Mouse (Mus musculus): ENCODE measurements around the gene Ndufs2.

Ndufs2 gene

DNA sequence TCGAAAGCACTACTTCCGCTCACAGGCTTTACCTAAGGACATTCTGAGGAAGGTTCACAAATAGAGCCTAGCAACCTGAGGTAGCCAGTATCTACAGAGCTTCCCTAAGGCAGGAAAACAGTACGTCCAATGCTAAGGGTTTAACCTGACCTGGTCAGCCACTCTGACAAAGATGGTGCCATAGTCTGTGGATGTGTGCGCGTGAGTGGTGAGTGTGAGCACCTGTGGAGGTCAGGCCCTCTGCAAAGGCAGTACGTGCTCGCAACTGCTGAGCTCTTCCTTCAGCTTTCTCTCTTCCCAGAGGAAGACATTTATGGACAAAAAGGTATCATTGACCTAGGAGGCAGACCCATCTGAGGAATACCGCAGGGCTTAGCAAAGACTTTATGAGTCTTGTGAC is 27.2 kb upstream of the Ndufs2 start:
- no peak for DNase-seq

DNA sequence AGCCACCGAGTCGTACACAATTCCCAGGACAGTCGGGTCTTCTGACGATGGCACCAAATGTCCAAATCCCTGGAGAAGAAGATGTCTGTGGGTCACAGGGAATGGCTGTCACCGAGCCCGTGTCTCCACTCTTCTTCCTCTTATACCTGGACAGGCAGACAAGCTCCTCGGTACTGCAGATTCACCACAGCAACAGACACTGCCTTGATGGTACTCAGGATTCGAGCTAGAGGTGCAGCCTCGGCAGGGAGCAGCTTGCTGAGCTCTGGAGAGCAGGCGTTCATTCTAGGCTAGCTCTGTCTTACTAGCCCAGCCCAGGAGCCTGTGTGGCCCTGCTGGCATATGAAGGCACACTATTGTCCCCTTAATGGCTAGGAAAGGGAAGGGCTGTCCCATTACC is 26.5 kb upstream of the Ndufs2 start:
- no peak for DNase-seq

DNA sequence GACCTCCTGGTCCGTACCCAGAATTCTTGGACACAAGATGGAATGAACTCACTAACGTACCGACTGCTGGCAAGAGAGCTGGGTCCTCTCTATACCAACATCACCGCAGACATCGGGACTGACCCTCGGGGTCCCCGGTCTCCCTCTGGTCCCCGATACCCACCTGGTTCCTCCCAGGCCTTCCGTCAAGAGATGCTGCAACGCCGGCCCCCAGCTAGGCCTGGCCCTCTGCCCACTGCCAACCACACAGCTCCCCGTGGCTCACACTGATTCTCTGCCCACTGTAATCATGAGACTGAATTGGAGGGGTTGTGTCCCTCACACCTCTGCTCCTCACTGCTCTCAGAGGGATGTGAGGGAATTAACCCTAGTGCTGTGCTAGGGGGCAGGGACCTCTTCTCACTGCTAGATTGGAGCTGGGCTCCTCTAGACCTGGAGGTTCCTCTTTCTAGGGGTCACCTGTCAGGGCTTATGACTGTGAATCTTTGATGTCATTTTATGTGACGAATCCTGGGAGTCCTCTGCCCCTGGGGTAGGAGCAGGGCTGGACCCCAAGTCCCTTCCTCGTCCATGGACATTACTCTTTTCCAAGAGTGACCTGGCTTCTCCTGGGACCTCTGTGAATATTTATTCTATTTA is 25.0 kb upstream of the Ndufs2 start:
- DNase-seq, result peak in 1 of 2 experiments; percentile 33

DNA sequence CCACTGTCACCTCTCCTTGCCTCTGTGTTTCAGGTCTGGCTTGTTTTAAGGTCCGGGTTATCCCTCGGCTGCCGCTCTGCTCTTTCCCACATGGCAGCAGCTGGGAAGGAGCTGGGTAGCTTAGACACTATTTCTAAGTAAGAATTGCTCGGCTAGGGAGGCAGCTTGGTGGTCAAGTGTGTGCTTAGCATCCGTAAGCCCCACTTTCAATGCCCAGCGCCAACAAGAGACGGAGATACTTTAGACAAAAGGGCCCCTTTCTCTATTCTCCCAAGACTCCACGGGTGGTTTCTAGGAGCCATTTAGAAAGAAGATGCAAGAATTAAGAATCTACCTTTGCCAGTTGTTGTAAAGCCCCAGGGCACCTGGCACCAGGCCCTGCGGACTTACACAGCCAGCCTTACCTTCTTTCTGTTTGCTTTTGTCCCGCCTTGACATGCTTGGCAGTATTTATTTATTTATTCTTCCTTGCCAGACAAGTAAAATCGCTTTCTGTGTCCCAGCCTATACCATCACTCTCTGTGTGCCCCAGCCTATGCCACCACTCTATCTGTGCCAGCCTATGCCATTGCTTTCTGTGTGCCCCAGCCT is 24.1 kb upstream of the Ndufs2 start:
- peak in 1 of 2 experiments; percentile 33 for DNase-seq

DNA sequence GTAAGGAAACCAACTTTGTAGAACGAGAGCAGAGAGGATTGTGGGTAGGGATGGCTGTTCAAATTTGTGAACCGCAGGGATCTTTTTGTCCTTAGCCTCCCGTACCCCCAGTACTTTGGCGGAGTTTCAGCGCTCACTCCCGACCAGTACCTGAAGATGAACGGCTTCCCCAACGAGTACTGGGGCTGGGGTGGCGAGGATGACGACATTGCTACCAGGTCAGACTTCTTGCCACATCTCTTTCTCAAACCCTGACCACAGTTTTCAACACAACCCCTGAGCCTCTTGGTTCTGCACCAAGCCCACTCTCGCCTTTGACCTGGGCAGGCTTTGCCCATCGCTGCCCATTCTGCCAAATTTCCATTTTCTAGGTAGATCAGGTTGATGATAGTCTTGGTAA is 23.0 kb upstream of the Ndufs2 start:
- DNase-seq, result peak in 1 of 2 experiments; percentile 28

DNA sequence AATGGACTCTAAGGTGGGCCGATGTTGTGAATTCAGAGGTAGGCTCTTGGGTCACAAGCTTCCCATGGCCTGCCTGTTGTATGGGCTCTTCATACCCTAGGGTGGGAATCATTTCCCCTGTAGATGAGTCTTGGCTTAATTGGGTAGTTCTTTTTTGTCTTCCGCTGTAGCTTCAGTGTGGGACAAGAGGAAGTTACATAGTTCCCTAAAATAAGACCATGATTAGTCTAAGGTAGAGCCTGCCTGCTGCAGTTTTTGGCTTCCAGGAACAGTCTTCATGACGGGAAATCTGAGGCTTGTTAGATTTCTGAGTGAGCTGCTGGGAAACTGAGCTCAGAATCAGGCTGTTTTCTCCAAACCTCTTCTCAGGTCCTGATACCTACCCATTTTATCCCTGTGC is 20.9 kb upstream of the Ndufs2 start:
- no peak for DNase-seq

DNA sequence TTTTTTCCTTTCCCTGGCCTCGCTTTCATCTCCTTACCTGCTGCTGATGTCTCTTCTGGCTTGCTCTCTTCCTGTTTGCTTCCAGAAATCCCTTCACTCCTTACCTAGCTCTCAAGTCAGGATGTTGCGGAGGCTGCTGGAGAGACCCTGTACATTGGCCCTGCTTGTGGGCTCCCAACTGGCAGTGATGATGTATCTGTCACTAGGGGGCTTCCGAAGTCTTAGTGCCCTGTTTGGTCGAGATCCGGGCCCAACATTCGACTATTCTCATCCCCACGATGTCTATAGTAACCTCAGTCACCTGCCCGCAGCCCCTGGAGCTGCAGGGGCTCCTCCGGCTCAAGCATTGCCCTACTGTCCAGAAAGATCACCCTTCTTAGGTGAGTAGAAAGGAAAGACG is 20.4 kb upstream of the Ndufs2 start:
- peak in 1 of 2 experiments; percentile 28 for DNase-seq

DNA sequence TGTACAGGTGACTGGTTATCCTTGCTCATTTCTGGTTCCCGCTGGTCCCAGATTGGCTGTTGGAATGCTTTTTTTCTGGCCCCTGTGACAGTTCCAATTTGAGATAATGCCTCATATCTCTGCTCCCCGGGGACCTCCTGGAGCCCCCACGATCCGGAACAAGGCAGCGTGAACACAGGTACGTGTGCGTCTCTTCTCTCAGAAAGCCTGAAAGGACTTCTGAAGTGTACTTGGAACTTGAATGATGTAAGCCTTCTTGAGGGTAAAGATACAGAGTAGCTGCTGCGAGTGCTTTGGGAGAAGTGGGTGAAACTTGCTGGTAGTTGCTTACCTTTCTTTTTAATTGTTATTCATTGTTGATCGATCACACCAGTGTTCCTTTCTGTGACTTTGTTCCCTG is 20.0 kb upstream of the Ndufs2 start:
- DNase-seq, result peak in 1 of 2 experiments; percentile 32

DNA sequence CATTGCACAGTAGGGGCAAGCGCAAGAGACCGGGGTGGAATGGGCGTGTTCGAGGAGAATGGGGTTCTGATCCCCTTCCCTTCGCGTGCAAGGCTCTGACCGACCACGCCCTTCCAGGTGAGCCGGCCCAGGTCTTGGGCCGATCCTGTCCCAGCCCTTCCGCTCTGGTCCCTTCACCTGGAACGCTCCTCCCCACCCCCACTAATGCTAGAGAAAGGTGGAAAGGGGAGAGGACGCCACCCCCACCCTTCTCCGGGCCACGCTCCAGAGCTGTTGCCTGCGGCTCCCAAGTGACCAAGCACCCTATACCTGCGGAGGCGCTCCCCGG is 19.3 kb upstream of the Ndufs2 start:
- peak; percentile 77 to 91 for DNase-seq

DNA sequence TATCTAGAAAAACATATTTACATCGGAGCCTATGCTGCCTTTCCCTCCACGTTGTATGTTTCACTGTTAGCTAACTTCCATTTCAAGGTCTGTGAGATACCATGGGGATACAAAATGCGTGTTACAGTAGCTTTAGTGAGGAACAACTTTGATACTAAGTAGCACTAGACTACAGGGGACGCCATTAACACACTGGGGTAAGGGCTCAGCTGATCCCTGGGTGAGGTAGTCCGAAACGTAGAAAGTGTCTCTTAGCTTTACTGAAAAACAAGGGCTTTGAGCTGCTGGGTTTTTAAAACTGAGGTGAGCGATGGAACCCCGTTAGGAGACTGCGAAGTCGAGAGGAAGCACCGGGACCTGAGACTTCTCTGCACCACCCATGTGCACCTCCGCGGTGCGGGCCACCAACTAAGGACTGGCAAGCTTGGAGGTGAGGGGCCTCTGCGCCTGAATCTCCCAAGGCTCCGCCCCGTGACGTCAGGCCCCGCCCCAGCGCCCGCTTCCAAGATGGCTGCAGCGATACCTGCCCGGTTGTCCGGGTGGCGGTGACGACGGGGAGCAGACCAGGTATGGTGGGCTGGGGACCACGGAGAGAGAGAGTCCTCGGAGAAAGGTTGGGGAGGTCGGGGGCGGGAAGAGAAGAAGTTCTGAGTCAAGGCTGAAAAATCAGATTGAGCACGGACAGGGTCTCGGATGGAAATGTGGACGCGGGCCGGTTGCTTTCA is 18.8 kb upstream of the Ndufs2 start, which contains the start of gene B4galt3:
Gene B4galt3 (plus strand): TSS at position 481 of the 725 bp plus-strand sequence.
- DNase-seq, result peak; percentile 97 to 98

DNA sequence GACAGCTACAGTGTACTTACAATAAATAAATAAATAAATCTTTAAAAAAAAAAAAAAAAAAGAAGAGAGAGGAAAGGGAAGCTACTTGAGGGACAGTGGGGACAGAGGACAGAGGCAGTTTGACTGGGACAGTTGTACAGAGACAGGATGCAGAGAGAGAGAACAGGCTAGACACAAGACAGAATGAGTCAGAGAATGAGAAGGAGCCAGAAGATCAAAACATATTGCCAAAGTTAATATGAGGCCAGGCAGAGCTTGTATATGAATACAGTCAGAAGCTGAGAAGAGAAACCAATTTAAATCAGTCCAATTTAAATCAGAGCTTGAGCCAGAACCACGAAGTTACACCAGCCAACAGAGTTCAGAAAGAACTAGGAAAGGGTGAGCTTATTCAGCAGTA is 17.2 kb upstream of the Ndufs2 start:
- DNase-seq, result no peak

DNA sequence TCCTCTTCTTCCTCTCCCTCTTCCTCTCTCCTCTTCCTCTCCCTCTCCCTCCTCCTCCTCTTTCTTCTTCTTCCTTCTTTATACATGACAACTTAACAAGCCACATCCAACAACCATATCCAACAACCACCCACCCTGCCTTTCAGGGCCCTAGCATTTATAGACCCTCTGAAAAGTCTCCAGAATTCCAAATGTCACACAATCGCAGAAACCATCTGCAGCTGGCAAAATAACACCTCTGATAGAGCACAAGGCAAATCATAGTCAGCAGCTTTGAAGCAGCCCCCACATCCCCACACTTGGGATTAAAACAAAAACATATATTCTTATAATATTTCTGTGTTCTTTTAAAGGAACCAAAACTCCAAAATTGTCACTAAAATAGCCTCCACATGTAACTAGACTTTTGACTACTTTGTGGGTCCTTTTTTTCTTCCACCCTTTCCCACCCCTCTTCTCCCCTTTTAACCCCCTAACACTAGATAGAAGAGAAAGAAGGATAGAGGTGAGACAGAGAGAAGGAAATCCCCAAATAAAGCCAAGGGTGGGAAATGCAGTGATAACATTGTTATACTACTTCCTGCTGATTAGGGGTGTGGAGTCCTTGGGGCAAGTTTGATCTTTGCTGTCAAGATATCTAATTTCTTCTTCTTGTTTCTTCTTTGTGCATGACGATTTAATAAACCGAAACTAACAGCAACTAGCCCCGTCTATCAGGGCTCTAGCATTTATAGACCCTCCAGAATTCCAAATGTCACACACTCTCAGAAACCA is 15.0 kb upstream of the Ndufs2 start:
- no peak for DNase-seq

DNA sequence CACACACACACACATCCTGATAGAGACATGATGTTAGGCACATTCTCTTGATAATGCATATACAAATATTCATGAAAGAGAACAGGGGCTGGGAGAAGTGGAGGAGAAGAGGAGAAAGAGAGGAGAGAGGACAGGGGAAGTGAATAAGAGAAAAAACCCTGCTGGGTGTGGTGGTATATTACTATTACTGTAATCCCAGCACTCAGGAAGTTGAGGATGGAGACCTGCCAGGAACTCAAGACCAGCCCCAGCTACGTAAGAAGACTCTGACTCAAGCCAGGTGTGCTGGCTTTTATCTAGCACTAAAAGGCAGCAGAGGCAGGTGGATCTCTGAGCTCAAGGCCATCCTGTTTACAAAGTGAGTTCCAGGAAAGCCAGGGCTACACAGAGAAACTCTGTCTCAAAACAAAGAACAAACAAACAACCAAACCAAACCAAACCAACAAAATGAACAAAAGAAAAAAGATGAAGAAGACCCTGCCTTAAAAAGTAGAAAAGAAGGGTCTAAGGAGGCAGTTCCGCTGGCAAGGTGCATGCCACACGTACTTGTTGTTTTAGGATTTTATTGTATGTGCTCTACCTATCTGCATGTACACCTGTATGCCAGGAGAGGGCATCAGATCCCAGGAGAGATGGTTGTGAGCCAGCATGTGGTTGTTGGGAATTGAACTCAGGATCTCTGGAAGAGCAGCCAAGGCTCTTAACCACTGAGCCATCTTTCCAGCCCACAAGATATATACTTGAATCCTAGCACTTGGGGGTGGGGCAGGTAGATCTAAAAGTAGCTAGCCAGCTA is 12.7 kb upstream of the Ndufs2 start:
- peak in 1 of 2 experiments; percentile 40 for DNase-seq

DNA sequence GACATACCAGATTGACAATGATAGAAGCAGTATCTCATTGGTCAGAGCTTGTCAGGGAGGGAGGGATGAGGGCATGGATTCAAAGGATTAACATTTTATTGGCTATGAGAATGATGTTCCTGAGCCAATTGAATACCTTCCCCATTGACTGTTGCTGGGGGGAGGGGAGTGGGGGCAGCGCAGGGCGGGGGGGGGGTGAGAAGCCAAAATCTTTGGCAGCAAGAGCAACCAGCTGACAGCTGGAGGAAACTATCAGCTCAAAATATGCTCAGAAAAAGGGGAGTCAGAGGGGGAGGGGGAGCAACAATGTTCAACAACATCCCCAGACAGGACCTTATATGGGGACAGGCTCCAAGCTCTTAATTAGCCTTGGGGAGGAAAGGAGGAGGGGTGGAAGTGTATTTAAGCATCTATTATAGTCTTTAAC is 12.0 kb upstream of the Ndufs2 start:
- DNase-seq, result peak; percentile 61 to 64

DNA sequence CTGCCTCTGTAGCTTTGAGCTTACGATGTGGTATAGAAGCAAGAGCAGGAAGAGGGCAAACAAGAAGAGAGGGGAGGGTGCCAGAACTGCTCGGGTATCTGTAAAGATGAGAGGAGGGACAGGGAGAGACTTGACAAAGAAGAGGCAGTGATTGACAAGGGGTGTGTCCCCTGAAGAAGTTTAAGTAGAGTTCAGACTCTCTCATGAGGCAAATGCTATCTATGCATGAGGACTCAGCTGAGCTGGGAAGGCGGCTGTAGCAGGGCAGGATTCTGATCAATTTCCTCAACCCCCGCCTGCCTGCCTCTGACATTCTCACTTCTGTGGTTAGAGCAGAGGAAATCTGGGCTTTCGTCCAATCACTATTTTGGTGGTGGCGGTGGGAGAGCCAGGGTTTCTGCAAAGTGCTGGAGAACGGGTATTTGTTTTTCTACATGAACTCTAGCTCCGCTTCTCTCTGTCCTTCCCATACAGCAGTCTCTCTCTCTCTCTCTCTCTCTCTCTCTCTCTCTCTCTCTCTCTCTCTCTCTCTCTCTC is 11.5 kb upstream of the Ndufs2 start:
- peak; percentile 77 to 82 for DNase-seq

DNA sequence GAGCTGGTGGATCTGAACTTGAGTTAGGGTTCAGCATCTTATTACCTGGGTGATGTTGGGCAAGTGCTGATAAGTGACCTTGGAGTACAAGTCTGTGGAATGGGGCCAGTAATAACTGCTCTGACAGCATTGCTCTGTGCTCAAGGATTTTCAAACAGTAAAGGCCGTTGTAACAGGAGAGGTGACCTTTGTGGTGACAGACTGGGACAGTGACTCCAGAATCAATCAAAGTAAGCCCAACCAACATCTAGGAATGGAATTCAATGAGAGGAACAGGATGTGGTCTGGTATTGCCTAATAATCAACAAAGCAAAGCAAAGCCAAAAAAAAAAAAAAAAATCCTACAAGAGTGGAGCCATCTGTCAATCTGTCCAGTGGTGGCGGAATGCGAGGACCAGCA is 9.1 kb upstream of the Ndufs2 start:
- DNase-seq, result no peak

DNA sequence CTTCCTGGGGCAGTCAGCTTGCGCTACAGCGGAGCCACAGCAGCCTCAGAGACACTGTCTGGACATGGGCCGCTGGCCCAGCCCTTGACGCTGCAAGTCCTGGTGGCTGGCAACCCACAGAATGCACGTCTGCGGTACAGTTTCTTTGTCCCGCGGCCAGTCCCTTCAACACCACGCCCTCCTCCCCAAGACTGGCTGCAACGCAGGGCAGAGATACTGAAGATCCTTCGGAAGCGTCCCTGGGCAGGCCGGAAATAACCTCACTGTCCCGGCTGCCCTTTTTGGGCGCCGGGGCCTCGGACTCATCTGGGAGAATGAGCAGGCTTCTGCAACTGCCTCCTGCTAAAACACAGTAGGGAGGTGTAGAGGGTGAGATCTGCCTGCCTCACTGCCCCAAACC is 7.7 kb upstream of the Ndufs2 start:
- no peak for DNase-seq

DNA sequence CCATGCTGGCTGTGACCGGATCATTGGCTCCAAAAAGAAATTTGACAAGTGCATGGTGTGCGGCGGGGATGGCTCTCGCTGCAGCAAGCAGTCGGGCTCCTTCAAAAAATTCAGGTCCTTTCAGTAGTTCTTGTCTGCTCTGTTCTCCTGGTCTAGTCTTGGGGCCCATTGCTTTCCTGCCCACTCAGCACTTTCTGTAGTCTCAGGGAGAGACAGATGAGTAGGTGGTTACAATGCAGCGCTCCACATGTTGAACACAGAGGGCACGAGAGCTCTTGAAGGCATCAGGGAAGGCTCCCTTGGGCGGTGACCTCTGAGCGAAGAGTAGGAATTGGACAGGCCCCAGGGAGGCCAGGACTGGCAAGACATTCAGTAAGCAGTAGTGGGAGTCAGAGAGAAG is 6.6 kb upstream of the Ndufs2 start:
- DNase-seq, result no peak

DNA sequence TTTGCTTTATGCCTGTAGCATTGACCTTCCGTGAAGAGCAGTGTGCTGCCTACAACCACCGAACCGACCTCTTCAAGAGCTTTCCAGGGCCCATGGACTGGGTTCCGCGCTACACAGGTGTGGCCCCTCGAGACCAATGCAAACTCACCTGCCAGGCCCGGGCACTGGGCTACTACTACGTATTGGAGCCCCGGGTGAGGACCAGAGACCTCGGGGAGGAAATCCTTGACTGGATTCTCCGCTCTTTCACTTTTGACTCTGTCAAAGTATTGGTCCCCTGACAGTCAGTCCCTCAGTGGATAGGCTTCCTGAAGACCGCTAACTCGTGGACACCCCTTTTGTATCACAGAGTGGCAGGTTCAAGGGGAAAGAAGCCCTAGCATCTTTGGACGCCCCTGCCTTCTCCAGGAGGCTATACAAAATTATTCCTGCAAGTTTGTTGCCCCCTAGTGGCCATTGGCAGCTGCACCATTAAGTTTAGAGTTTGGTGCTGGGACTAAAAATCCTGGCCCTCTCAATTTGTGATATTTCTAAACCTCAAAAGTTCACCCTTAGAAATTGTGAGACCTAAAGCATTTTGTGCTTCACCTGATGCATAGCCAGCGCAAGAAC is 5.9 kb upstream of the Ndufs2 start:
- peak in 1 of 2 experiments; percentile 82 for DNase-seq

DNA sequence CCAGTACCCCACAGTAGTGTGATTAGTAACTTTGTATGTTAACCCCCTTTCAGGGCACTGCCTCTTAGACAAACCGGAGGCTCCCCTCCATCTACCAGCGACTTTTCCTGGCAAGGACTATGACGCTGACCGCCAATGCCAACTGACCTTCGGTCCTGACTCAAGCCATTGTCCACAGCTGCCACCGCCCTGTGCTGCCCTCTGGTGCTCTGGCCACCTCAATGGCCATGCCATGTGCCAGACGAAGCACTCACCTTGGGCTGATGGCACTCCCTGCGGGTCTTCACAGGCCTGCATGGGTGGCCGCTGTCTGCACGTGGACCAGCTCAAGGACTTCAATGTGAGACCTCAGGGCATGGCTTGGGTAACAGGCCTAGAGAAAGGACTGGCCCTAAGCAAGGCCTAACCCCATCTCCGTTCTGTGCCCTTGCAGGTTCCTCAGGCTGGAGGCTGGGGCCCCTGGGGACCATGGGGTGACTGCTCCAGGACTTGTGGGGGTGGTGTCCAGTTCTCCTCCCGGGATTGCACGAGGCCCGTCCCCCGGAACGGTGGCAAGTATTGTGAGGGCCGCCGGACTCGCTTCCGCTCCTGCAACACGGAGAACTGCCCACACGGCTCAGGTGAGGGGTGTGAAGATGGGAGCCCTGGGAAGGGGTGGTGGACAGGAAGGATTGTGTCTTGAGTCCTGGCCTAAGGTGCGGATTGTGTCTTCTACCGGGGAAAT is 5.1 kb upstream of the Ndufs2 start:
- peak; percentile 66 to 84 for DNase-seq

DNA sequence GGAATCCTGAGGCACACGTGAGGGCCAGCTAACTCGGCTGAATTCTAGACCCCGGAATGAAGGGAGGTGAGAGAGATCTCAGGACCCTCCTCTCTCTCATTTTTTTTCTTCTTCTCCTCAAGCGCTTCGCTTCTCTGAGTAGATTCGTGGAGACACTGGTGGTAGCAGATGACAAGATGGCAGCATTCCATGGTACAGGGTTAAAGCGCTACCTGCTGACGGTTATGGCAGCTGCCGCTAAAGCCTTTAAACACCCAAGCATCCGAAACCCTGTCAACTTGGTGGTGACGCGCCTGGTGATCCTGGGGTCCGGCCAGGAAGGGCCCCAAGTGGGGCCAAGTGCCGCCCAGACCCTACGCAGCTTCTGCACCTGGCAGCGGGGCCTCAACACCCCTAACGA is 1.2 kb upstream of the Ndufs2 start:
- DNase-seq, result no peak

Data from kidney, postnatal 25 days (tissue).